Mouse (Mus musculus): ENCODE results near the gene Cnppd1. TPM values are rescaled to one million over a fixed set of nuclear protein-coding genes. Genes with fewer than 3 reads are reported as not detected.

Cnppd1 gene
- total and polyA plus RNA-seq, 2 experiments from 2014 or later, result 50.3 to 57.3 TPM

DNA sequence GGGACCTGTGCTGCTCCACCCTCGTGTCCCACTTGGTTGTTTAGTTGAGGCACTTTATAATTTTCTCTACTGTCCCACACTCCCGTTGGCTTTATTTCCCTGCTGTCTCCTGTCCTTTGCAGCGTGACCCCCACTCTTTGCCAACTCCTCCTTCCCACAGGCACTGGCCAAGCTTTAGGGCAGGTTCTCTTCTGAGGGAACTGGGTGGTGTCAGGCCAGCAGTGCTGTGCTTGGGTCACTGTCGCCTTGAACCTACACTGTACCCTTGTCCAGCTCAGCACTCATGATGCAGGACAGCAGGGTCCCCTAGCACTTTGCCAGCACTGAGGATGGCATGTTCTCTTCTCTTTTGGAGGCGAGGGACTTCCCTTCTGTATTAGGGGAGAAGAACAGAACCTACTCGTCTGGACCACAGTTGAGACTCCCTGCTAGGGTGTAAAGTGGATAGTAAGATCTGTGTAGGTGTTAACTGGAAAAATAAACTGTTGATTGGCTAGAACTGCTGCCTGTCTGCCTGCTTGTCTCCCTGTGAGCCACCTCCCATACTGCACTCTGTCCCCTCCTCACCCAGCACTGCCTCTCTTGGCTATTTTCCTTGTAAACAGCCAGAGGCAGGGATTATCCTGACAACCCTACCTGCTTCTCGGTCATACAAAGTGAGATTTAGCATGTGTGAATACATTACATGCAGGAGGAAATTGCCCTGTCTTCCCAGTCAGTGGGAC lies 5.1 kb upstream of the Cnppd1 start:
- no peak for TF ChIP-seq CTCF (IDR thresholded peaks at IDR 0.05; ENCODE audit: low read depth)
- H3K4me1 ChIP-seq (ENCODE audit: insufficient read depth), result peaks cover 6% of the 10 kb centered on the region
- H3K27ac ChIP-seq (ENCODE audit: low read depth, low read length), result no peak overlapping the region
- H3K9ac ChIP-seq, result no peak overlapping the region
- H3K9me3 ChIP-seq (ENCODE audit: low read length), result no peaks in the 10 kb centered on the region
- WGBS, result 87% methylated on average over 7 of the region's 7 CpGs
- ATAC-seq, result no peak
- no peaks in the 10 kb centered on the region for H3K27me3 ChIP-seq (ENCODE audit: insufficient read depth, low read length)
- H3K4me3 ChIP-seq (ENCODE audit: low read depth, low read length), result no peak overlapping the region
- H3K36me3 ChIP-seq (ENCODE audit: insufficient read depth), result peaks cover 37% of the 10 kb centered on the region
- DNase-seq, result no peak
- H3K4me2 ChIP-seq (ENCODE audit: low read depth), result no peak overlapping the region

DNA sequence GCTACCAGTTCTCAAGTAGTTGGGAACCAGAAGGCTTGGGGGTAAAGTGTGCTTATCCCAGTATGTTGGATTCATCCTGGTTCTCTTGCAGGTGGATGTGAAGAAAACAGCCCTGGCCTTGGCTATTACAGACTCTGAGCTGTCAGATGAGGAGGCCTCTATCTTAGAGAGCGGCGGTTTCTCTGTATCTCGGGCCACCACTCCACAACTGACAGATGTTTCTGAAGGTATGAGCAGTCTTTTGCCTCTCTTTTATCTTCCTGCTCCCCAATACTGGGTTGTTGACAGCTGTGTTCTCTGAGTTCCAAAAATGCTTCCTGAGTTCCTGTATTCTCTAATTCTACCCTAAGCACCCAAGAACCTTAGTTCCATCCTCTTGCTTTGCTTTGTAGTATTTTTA lies 3.1 kb upstream of the Cnppd1 start:
- Histone ChIP-seq H3K9ac (no peak overlapping the region), H3K4me2 (ENCODE audit: low read depth) (no peak overlapping the region), H3K27ac (ENCODE audit: low read depth, low read length) (no peak overlapping the region), H3K36me3 (ENCODE audit: insufficient read depth) (peaks cover 37% of the 10 kb centered on the region), H3K4me1 (ENCODE audit: insufficient read depth) (peaks cover 12% of the 10 kb centered on the region), H3K4me3 (ENCODE audit: low read depth, low read length) (no peak overlapping the region), H3K27me3 (ENCODE audit: insufficient read depth, low read length) (no peaks in the 10 kb centered on the region), H3K9me3 (ENCODE audit: low read length) (no peaks in the 10 kb centered on the region)
- no peak for ATAC-seq
- DNase-seq, result no peak
- WGBS, result 98% methylated on average over 3 of the region's 3 CpGs
- TF ChIP-seq CTCF (IDR thresholded peaks at IDR 0.05; ENCODE audit: low read depth), result no peak

DNA sequence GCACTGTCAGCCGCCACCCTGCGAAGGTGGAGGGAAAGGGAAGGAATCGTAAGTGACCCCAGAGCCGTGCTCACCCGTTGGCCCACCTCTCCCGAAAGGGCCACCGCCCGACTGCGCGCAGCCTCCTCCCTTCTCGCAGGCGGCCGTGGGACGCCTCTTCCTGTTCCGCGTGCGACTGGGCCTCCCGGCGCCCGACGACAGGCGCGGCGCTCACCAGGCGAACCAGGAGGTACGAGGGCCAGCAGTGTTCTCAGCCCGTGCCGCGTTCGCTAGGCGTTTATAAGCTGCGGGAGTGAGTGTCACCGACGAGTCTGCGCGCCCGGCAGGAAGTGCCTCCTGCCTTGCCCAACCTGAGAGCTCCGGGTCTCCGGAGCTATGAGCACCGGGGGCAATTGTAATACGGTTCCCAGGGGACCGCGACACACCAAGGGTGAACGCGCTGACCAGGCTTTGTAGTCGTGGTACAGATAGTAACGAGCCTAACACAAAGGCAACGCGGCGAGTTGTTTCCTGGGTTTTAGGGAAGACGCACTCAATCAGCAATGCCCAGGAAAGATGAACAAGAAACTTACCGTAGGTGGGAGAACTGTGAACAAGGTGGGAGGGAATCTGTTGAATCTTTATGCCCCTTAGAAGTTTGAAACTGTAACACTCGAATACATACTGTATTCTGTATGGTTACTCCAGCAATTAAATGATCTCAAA lies 873 bp downstream of the Cnppd1 start:
- Histone ChIP-seq H3K4me2 (ENCODE audit: low read depth) (peak overlapping the region; percentile 92), H3K36me3 (ENCODE audit: insufficient read depth) (peaks cover 43% of the 10 kb centered on the region), H3K4me3 (ENCODE audit: low read depth, low read length) (peak overlapping the region; percentile 96), H3K4me1 (ENCODE audit: insufficient read depth) (peaks cover 12% of the 10 kb centered on the region), H3K27me3 (ENCODE audit: insufficient read depth, low read length) (no peaks in the 10 kb centered on the region), H3K9me3 (ENCODE audit: low read length) (no peaks in the 10 kb centered on the region), H3K27ac (ENCODE audit: low read depth, low read length) (peak overlapping the region; percentile 94), H3K9ac (peak overlapping the region; percentile 97)
- under 1% methylated on average over 53 of the region's 53 CpGs for WGBS
- peak; percentile 31 for DNase-seq
- ATAC-seq, result no peak
- no peak for TF ChIP-seq CTCF (IDR thresholded peaks at IDR 0.05; ENCODE audit: low read depth)

DNA sequence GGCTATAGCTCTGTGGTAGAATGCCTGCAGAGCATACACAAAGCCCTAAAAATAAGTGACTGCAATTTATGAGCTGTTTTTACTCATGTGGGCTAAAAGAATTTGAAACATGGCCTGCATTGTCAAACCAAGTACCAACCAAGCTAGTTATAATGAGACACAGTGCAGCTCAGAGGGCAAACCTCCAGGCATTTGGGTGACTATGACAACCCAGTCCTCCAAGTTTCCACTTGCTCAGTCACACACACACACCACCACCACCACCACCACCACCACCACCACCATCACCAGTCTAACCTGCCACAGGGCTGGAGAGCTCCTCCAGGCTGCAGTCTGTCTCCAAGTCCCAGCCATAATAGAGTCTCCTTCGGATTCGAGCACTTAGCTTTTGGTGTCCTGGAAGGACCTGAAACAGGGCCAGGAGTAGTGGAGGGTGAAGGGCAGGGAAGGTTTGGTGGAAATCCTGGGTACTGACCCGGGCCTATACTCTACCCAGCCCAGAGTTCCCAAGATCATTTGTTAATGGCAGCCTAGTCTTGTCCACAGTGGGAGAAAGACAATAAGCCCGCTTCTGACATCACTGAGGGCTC lies 1.8 kb downstream of the Cnppd1 start:
- no peak for ATAC-seq
- Histone ChIP-seq H3K9ac (peak overlapping the region; percentile 97), H3K4me3 (ENCODE audit: low read depth, low read length) (peak overlapping the region; percentile 96), H3K27me3 (ENCODE audit: insufficient read depth, low read length) (no peaks in the 10 kb centered on the region), H3K9me3 (ENCODE audit: low read length) (no peaks in the 10 kb centered on the region), H3K36me3 (ENCODE audit: insufficient read depth) (peaks cover 43% of the 10 kb centered on the region), H3K4me1 (ENCODE audit: insufficient read depth) (peaks cover 12% of the 10 kb centered on the region), H3K4me2 (ENCODE audit: low read depth) (peak overlapping the region; percentile 92), H3K27ac (ENCODE audit: low read depth, low read length) (no peak overlapping the region)
- TF ChIP-seq CTCF (IDR thresholded peaks at IDR 0.05; ENCODE audit: low read depth), result no peak
- no peak for DNase-seq
- WGBS, result 63% methylated on average over 4 of the region's 4 CpGs

DNA sequence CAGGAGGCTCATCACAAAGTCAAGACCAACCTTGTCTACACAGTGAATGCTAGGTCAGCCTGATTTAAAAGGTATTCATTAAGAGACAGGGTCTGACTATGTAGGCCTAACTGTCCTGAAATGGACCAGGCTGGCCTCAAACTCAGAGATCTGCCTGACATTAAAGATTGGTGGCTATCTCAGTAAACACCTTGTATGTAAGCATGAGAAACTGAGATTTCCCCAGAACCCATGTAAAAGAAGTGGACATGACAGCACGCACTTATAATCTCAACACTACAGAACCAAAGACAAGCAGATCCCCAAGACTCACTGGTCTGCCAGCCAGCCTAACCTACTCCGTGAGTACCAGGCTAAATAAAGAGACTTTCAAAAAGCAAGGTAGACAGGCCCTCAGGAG lies 4.1 kb downstream of the Cnppd1 start:
- no peaks in the 10 kb centered on the region for H3K27me3 ChIP-seq (ENCODE audit: insufficient read depth, low read length)
- H3K4me1 ChIP-seq (ENCODE audit: insufficient read depth), result peaks cover 6% of the 10 kb centered on the region
- 98% methylated on average over 2 of the region's 2 CpGs for WGBS
- H3K9ac ChIP-seq, result no peak overlapping the region
- H3K4me3 ChIP-seq (ENCODE audit: low read depth, low read length), result no peak overlapping the region
- no peak for DNase-seq
- no peak for ATAC-seq
- H3K4me2 ChIP-seq (ENCODE audit: low read depth), result no peak overlapping the region
- H3K9me3 ChIP-seq (ENCODE audit: low read length), result no peaks in the 10 kb centered on the region
- H3K36me3 ChIP-seq (ENCODE audit: insufficient read depth), result peaks cover 42% of the 10 kb centered on the region
- no peak overlapping the region for H3K27ac ChIP-seq (ENCODE audit: low read depth, low read length)
- no peak for TF ChIP-seq CTCF (IDR thresholded peaks at IDR 0.05; ENCODE audit: low read depth)

DNA sequence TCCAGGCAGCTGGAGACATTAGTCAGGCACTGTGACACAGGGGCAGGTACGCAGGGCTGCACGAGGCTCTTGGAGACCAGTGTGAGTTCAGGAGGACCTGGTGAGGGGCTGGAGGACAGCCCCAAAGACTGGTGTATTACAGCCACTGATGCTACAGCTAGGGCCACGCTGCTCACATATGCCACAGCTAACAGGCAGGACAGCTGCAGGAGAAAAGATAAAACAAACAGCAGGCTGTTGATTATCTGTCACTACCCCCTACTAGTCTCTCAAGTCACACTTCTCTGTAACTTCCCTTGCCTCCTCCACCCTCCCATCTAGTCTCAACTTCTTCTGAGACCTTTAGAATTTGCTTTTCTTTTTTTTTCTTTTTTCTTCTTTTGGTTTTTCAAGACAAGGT lies 5.8 kb downstream of the Cnppd1 start:
- 83% methylated on average over 3 of the region's 3 CpGs for WGBS
- peaks cover 6% of the 10 kb centered on the region for H3K4me1 ChIP-seq (ENCODE audit: insufficient read depth)
- H3K27ac ChIP-seq (ENCODE audit: low read depth, low read length), result no peak overlapping the region
- no peak overlapping the region for H3K4me3 ChIP-seq (ENCODE audit: low read depth, low read length)
- peaks cover 42% of the 10 kb centered on the region for H3K36me3 ChIP-seq (ENCODE audit: insufficient read depth)
- H3K9ac ChIP-seq, result no peak overlapping the region
- H3K27me3 ChIP-seq (ENCODE audit: insufficient read depth, low read length), result no peaks in the 10 kb centered on the region
- no peak for ATAC-seq
- no peak for TF ChIP-seq CTCF (IDR thresholded peaks at IDR 0.05; ENCODE audit: low read depth)
- no peak overlapping the region for H3K4me2 ChIP-seq (ENCODE audit: low read depth)
- no peak for DNase-seq
- H3K9me3 ChIP-seq (ENCODE audit: low read length), result no peaks in the 10 kb centered on the region

DNA sequence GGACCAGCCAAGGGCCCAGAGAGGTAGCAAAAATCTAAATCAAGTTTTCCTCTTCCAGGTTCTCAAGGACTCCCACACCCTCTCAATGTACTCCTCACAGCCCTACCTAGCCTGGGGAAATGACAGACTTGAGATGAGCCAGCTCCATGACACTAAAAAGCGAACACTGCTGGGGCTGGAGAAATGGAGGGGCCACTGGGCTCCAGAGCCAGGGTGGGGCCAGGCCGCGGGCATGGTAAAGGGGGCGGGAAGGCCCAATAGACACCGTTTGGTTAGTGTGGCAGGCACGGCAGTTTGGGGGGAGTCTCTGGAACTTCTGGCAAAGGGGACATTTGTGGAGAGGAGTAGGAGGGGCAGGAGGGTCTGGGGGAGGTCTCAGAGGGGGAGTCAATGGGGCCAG lies 6.2 kb downstream of the Cnppd1 start:
- ATAC-seq, result no peak
- Histone ChIP-seq H3K4me1 (ENCODE audit: insufficient read depth) (peaks cover 6% of the 10 kb centered on the region), H3K4me2 (ENCODE audit: low read depth) (no peak overlapping the region), H3K27me3 (ENCODE audit: insufficient read depth, low read length) (no peaks in the 10 kb centered on the region), H3K9me3 (ENCODE audit: low read length) (no peaks in the 10 kb centered on the region), H3K27ac (ENCODE audit: low read depth, low read length) (no peak overlapping the region), H3K36me3 (ENCODE audit: insufficient read depth) (peaks cover 42% of the 10 kb centered on the region), H3K9ac (no peak overlapping the region), H3K4me3 (ENCODE audit: low read depth, low read length) (no peak overlapping the region)
- DNase-seq, result no peak
- 94% methylated on average over 6 of the region's 6 CpGs for WGBS
- TF ChIP-seq CTCF (IDR thresholded peaks at IDR 0.05; ENCODE audit: low read depth), result no peak

All from forebrain, postnatal 0 days (tissue).